ENCODE assay signal across 19 mouse cellular contexts in genomic region chr7:51175211-51175610, GRCm38 (mm10).
"Had no signal": no experiment of that assay in that cellular context is flagged by ENCODE, and none has a peak within 500 bp of the region (broad histone marks: within the 10 kb centered on the region; RNA-seq: fewer than 3 reads in every experiment).

No protein-coding gene starts in this region.

- H3K9me3 ChIP-seq: limb, embryonic 12.5 days; limb, embryonic 15.5 days; midbrain, embryonic 12.5 days; neural tube, embryonic 13.5 days; stomach, embryonic 15.5 days had no signal

- DNase-seq: left cerebral cortex, postnatal 4 days; liver, postnatal 0 days; lung, embryonic 14.5 days; retina, postnatal 1 day; right cerebral cortex, postnatal 25 days; spleen, adult 18-20 months; thymus, postnatal 25 days had no signal

- H3K27me3 ChIP-seq: limb, embryonic 12.5 days; limb, embryonic 15.5 days; midbrain, embryonic 12.5 days; neural tube, embryonic 13.5 days; stomach, embryonic 15.5 days had no signal

- ATAC-seq: liver, postnatal 0 days; lung, postnatal 0 days; midbrain, embryonic 16.5 days had no signal

- H3K4me3 ChIP-seq: limb, embryonic 12.5 days; limb, embryonic 15.5 days; midbrain, embryonic 12.5 days; myocyte; neural tube, embryonic 13.5 days; stomach, embryonic 15.5 days had no signal

- H3K27ac ChIP-seq: kidney, postnatal 0 days; limb, embryonic 12.5 days; limb, embryonic 15.5 days; liver, embryonic 14.5 days; macrophage; midbrain, embryonic 12.5 days; neural tube, embryonic 13.5 days; stomach, embryonic 15.5 days had no signal

- H3K36me3 ChIP-seq: limb, embryonic 12.5 days; limb, embryonic 15.5 days; midbrain, embryonic 12.5 days; neural tube, embryonic 13.5 days; stomach, embryonic 15.5 days had no signal

- H3K9ac ChIP-seq: limb, embryonic 12.5 days; limb, embryonic 15.5 days; liver, embryonic 14.5 days; liver, postnatal 0 days; lung, embryonic 14.5 days; midbrain, embryonic 12.5 days; neural tube, embryonic 13.5 days; stomach, embryonic 15.5 days had no signal

- H3K4me1 ChIP-seq: limb, embryonic 12.5 days; limb, embryonic 15.5 days; midbrain, embryonic 12.5 days; neural tube, embryonic 13.5 days; stomach, embryonic 15.5 days had no signal

- H3K4me2 ChIP-seq: limb, embryonic 12.5 days; limb, embryonic 15.5 days; liver, embryonic 11.5 days; lung, embryonic 14.5 days; midbrain, embryonic 12.5 days; neural tube, embryonic 13.5 days; stomach, embryonic 15.5 days had no signal
